Mouse (Mus musculus): ENCODE measurements around the gene Ttc28. TPM values are rescaled to one million over a fixed set of nuclear protein-coding genes. Genes with fewer than 3 reads are reported as not detected.
A peak's percentile ranks its signal among the peaks of the same experiment; 100 is the strongest.
"Not testable (repeated sequence)": the region's sequence is repeated elsewhere in the genome, so short reads cannot be mapped to it uniquely, and the experiment has no call there.

Ttc28 gene
- polyA plus RNA-seq, 1 experiment from 2014 or later: 0.95 TPM

DNA sequence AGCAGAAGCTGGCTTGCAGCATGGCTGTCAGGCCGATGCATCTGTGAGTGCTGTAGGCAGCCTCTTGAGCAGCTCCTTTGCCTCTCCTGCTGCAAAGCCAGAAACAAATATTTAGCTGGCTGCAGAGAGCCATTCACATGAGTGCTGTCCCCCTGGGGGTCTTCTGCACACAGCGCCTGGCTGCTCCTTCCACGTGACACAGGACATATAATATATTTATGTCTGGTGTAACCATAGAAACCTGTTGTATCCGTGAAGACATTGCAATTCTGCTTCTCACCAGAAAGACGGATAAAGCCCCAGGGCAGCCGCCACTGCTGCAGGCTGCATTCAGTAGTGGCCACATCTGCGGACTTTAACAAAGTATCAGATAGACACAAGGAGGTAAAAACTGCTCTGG is 376.6 kb downstream of the Ttc28 start:
- H3K36me3 ChIP-seq: no peaks in the 10 kb centered on the region
- H3K27me3 ChIP-seq: no peaks in the 10 kb centered on the region
- H3K4me2 ChIP-seq: no peak overlapping the region
- no peak overlapping the region for H3K27ac ChIP-seq
- H3K4me3 ChIP-seq (replicated peaks): no peak overlapping the region
- H3K9ac ChIP-seq: no peak overlapping the region
- no peak for ATAC-seq (ENCODE audit: low read depth)
- 68% methylated on average over 7 of the region's 7 CpGs for WGBS (ENCODE audit: insufficient replicate concordance)
- H3K9me3 ChIP-seq (replicated peaks): no peaks in the 10 kb centered on the region
- DNase-seq: no peak
- peaks cover 7% of the 10 kb centered on the region for H3K4me1 ChIP-seq (replicated peaks)

DNA sequence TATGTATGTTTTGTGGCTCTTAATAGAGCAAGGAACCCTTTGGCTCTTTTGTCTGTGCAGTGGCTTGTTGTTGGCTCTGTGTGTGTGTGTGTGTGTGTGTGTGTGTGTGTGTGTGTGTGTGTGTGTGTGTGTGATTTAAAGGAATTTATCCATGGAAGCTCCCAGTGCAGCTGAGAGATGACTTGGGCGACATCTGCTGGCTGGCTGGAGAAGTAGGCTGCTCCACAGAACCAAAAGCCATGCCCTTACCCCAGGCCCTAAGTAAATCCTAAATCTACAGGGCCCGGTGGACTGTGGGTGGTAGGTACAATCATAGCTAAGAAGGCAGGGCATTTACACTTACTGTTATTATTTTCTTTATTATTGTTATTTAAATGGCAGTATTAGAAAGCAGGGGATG is 377.5 kb downstream of the Ttc28 start:
- no peak overlapping the region for H3K27ac ChIP-seq
- WGBS (ENCODE audit: insufficient replicate concordance): 21% methylated on average over 2 of the region's 2 CpGs
- H3K9me3 ChIP-seq (replicated peaks): no peaks in the 10 kb centered on the region
- H3K27me3 ChIP-seq: no peaks in the 10 kb centered on the region
- H3K4me1 ChIP-seq (replicated peaks): peaks cover 15% of the 10 kb centered on the region
- no peaks in the 10 kb centered on the region for H3K36me3 ChIP-seq
- no peak for ATAC-seq (ENCODE audit: low read depth)
- DNase-seq: no peak
- no peak overlapping the region for H3K4me2 ChIP-seq
- no peak overlapping the region for H3K4me3 ChIP-seq (replicated peaks)
- no peak overlapping the region for H3K9ac ChIP-seq

DNA sequence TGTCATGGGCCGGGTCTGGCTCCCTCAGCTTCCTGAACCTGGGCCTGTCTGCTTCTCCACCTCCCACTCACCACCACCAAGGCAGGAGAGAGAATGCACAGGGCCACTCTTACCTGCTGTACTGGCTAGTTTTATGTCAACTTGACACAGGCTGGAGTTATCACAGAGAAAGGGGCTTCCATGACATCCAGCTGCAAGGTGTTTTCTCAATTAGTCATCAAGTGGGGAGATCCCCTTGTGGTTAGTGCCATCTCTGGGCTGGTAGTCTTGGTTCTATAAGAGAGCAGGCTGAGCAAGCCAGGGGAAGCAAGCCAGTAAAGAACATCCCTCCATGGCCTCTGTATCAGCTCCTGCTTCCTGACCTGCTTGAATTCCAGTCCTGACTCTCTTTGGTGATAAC is 381.6 kb downstream of the Ttc28 start:
- H3K4me2 ChIP-seq; H3K9ac ChIP-seq; H3K9me3 ChIP-seq (replicated peaks); H3K27me3 ChIP-seq; DNase-seq; ATAC-seq (ENCODE audit: low read depth); H3K27ac ChIP-seq; H3K36me3 ChIP-seq; H3K4me3 ChIP-seq (replicated peaks): not testable (repeated sequence)
- H3K4me1 ChIP-seq (replicated peaks): peaks cover 19% of the 10 kb centered on the region
- WGBS (ENCODE audit: insufficient replicate concordance): 52% methylated on average over 1 of the region's 1 CpGs

DNA sequence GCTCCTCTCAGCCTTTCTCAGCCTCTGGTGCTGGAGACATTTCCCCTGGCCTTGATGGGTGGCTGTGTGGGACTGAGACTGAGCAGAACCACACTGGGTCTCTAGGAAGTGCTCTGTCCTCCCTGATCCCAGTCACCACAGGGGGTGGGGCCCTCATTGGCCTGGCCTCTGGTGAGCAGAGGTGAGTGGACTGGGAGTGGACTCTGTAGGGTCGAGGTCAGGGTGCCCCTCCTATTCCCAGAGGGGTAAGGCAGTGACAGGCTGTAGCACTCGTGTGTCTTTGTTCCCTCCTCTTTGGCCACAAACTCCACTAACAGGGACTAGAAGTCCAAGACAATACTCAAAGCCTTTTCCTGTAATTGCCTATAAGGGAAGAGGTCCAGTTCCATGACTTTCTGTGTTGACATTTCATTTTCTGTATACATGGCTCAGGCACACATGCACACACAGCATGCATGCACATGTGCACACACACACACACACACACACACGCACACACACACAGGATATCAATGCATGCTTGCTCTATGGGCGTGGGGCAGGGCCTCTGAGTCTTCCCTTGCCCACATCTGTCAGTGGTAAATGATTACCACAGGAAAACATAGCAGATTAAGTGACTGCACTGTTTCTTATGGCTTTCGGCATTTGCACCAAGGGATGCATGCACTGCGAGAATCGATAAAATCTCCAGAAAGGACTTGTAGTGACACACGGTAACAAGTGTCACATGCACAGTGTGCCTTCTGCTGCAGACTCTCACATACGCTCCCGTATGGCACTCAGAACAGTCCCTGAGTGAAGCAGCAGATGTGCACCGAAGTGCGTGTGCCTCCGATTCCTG is 382.4 kb downstream of the Ttc28 start:
- Histone ChIP-seq H3K9ac (no peak overlapping the region), H3K9me3 (replicated peaks) (no peaks in the 10 kb centered on the region), H3K36me3 (no peaks in the 10 kb centered on the region), H3K4me3 (replicated peaks) (no peak overlapping the region), H3K4me1 (replicated peaks) (peaks cover 19% of the 10 kb centered on the region), H3K4me2 (no peak overlapping the region), H3K27me3 (no peaks in the 10 kb centered on the region), H3K27ac (peak overlapping the region; percentile 68)
- 53% methylated on average over 13 of the region's 13 CpGs for WGBS (ENCODE audit: insufficient replicate concordance)
- ATAC-seq (ENCODE audit: low read depth): peak; percentile 51
- no peak for DNase-seq

DNA sequence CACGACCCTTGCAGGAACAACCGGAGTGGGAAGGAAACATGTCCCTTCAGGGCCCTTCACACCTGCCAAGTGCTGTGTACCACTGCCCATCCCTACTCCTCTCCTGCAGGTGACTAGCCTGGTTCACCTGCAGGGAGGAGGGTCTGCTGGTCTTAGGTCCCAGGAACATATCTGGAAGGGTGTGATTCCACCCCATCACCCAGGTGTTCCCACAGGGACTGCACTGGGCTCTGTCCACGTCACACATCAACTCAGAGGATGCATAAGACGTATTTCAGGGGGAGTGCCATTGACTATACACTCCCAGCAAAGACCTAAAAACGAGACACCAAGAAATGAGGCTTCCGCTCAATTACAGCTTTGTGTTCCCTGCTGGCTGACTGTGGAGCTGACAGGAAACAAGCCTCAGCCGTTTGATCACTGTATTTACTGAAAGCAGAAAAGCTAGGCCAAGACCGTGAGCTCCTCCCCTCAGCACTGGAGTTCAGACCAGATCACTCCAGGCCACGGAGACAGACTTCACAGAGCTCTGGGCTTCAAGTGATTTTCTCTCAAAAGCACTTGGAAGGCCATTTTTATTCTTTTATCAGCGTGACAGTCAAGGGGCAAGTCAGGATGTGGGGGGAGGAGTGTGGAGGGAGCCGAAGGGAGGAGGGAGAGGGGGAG is 383.1 kb downstream of the Ttc28 start:
- ATAC-seq (ENCODE audit: low read depth): no peak

DNA sequence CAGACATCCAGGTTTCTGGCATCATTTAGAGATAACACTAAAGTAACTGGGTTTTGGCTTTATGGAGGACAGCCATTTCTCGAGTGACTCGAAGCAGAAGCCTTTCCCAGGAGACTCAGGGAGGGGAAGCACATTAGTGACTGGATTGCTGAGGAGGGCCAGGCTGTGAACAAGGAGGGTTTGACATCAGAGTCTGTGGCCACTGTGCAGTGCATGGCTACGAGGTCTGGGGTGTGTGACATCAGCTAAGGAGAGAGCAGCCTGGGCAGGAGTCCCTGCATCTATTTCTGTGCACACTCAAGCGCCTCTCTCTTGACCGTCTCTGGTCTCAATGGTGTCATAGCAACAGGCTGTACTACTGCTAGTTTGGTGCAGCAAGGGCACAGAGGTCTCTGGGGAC is 383.8 kb downstream of the Ttc28 start:
- no peaks in the 10 kb centered on the region for H3K9me3 ChIP-seq (replicated peaks)
- no peak overlapping the region for H3K9ac ChIP-seq
- H3K36me3 ChIP-seq: no peaks in the 10 kb centered on the region
- peaks cover 19% of the 10 kb centered on the region for H3K4me1 ChIP-seq (replicated peaks)
- no peak overlapping the region for H3K4me2 ChIP-seq
- DNase-seq (no peak), ATAC-seq (ENCODE audit: low read depth) (no peak)
- no peak overlapping the region for H3K27ac ChIP-seq
- H3K4me3 ChIP-seq (replicated peaks): no peak overlapping the region
- H3K27me3 ChIP-seq: no peaks in the 10 kb centered on the region
- 37% methylated on average over 5 of the region's 5 CpGs for WGBS (ENCODE audit: insufficient replicate concordance)

More for the DNA sequence above, 383.1 kb downstream of the Ttc28 start:
- Histone ChIP-seq H3K9me3 (replicated peaks) (no peaks in the 10 kb centered on the region), H3K36me3 (no peaks in the 10 kb centered on the region), H3K9ac (no peak overlapping the region), H3K27me3 (no peaks in the 10 kb centered on the region), H3K4me3 (replicated peaks) (no peak overlapping the region), H3K27ac (peak overlapping the region; percentile 68), H3K4me1 (replicated peaks) (peaks cover 19% of the 10 kb centered on the region), H3K4me2 (no peak overlapping the region)
- WGBS (ENCODE audit: insufficient replicate concordance): 29% methylated on average over 11 of the region's 11 CpGs
- DNase-seq: no peak

DNA sequence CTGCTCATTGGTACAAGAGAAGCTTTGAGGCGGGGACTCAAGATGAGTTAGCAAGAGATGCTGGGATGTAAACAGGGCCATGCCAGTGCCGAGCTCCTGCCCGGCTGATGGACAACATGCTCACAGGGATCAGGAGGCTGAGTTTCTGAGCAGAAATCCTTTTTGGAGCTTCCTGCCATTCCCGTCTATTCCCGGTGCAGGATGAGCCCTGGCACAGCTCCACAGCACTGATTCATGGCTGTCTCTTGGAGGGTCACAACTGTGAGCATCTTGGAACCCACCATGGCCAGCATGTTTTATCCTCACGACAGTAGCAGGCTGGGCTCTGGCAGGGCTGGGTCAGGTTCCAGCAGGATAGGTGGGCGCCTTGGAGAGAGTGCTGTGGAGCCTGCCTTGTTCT is 384.9 kb downstream of the Ttc28 start:
- WGBS (ENCODE audit: insufficient replicate concordance): 70% methylated on average over 7 of the region's 7 CpGs
- no peaks in the 10 kb centered on the region for H3K36me3 ChIP-seq
- H3K4me2 ChIP-seq: no peak overlapping the region
- DNase-seq (no peak), ATAC-seq (ENCODE audit: low read depth) (no peak)
- no peaks in the 10 kb centered on the region for H3K9me3 ChIP-seq (replicated peaks)
- no peak overlapping the region for H3K27ac ChIP-seq
- H3K4me1 ChIP-seq (replicated peaks): peaks cover 19% of the 10 kb centered on the region
- H3K9ac ChIP-seq: no peak overlapping the region
- H3K27me3 ChIP-seq: no peaks in the 10 kb centered on the region
- H3K4me3 ChIP-seq (replicated peaks): no peak overlapping the region

DNA sequence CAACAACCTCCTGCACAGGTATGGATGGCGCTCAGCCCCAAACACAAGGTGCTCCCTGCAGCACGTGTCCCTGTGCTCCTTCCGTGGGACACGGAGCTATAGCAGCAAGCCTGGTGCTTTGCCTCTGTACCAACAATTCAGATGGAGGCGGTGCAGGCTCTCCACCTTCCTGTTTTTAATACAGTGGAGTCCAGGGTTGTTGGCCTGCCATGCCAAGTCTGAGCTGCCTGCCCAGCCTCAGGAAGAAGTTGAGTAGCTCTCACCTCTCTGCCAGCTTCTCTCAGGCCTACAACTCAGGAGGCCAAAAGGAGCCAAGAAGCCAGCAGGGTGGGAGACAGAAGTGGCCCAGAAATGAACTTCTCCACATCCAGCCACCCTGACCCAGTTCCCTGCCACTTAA is 387.1 kb downstream of the Ttc28 start:
- no peak overlapping the region for H3K9ac ChIP-seq
- no peak overlapping the region for H3K27ac ChIP-seq
- H3K4me3 ChIP-seq (replicated peaks): no peak overlapping the region
- no peaks in the 10 kb centered on the region for H3K36me3 ChIP-seq
- no peak overlapping the region for H3K4me2 ChIP-seq
- ATAC-seq (ENCODE audit: low read depth) (no peak), DNase-seq (no peak)
- 71% methylated on average over 5 of the region's 5 CpGs for WGBS (ENCODE audit: insufficient replicate concordance)
- no peaks in the 10 kb centered on the region for H3K9me3 ChIP-seq (replicated peaks)
- no peaks in the 10 kb centered on the region for H3K27me3 ChIP-seq
- H3K4me1 ChIP-seq (replicated peaks): peaks cover 20% of the 10 kb centered on the region

DNA sequence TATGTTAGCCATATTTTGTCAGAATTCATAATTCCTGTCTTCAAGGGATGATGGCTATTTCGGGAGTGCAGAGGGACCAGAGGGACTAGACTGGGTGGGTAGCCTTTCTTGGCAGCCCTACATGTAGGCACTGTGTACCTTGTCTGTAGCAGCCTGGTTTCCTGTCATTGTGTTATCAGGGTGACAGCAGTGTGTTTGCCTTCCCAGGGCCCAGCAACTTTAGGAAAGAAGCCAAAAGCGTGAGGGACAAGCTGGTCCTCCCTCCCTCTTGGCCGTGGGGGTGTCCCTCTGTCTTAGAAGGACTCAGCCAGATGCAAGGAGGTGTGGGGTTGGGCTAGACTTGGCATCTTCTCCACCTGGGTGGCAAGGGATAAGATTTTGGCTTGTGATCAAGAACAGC is 387.5 kb downstream of the Ttc28 start:
- Histone ChIP-seq H3K27ac (no peak overlapping the region), H3K9ac (no peak overlapping the region), H3K9me3 (replicated peaks) (no peaks in the 10 kb centered on the region), H3K27me3 (no peaks in the 10 kb centered on the region), H3K4me2 (no peak overlapping the region), H3K4me1 (replicated peaks) (peaks cover 15% of the 10 kb centered on the region), H3K36me3 (no peaks in the 10 kb centered on the region), H3K4me3 (replicated peaks) (no peak overlapping the region)
- WGBS (ENCODE audit: insufficient replicate concordance): 21% methylated on average over 3 of the region's 3 CpGs
- no peak for DNase-seq
- ATAC-seq (ENCODE audit: low read depth): no peak

DNA sequence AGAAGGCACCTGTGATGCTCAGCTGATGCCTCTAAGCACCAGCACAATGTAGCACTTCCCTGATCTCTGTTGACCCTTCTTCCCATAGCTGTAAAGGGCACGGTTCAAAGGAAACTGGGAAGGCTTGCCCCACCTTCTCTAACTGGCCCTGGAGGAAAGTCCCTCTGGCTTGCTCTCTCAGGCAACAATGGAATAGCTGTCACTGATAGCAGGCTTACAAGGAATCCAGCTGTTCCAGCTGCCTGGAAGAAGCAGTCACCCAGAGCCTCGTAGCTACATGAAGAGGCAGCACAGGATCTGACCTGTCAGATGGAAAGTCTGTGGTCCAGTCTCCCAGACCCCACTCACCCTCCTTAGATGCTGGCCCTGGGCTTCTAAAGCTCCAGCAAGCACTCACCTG is 389.2 kb downstream of the Ttc28 start:
- Histone ChIP-seq H3K4me2 (no peak overlapping the region), H3K4me3 (replicated peaks) (no peak overlapping the region), H3K27me3 (no peaks in the 10 kb centered on the region), H3K9me3 (replicated peaks) (no peaks in the 10 kb centered on the region), H3K36me3 (no peaks in the 10 kb centered on the region), H3K27ac (no peak overlapping the region), H3K4me1 (replicated peaks) (peaks cover 5% of the 10 kb centered on the region; the same call in 1 of the 2 replicates), H3K9ac (no peak overlapping the region)
- no peak for ATAC-seq (ENCODE audit: low read depth)
- DNase-seq: no peak
- WGBS (ENCODE audit: insufficient replicate concordance): 64% methylated on average over 2 of the region's 2 CpGs

DNA sequence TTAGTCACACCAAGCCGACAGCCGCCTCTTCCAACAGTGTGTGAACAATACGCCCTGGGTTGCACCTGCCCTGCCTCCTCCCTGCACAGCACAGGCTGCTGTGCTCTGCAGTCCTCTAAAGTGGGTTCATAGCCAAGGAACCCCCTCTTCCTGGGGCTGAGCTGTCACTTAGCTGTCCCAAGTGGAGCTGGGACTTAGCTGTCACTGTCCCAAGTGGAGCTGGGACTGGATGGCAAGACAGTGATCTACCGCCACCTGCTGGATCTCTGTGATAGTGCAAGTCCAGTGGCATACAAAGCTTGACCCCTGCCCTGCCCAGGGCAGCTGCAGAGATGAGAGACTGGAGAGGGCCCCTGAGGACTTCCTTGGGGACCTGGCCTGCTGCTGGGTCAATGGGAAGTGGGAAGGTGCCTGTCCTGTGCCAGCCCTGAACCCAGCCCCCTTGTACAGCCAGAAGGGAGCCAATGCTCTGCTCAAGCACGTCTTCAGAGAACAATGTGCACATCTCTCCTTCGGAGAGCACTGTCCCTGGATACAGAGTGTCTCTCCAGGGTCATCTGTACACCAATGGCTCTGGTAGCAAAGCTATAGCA is 390.1 kb downstream of the Ttc28 start:
- WGBS (ENCODE audit: insufficient replicate concordance): 69% methylated on average over 6 of the region's 6 CpGs
- ATAC-seq (ENCODE audit: low read depth) (0 out of 2 replicates have a peak, but pooled peaks have one; percentile 25), DNase-seq (peak; percentile 33)
- Histone ChIP-seq H3K36me3 (no peaks in the 10 kb centered on the region), H3K9ac (no peak overlapping the region), H3K27ac (no peak overlapping the region), H3K27me3 (no peaks in the 10 kb centered on the region), H3K9me3 (replicated peaks) (no peaks in the 10 kb centered on the region), H3K4me3 (replicated peaks) (no peak overlapping the region), H3K4me1 (replicated peaks) (peaks cover 6% of the 10 kb centered on the region; the same call in 1 of the 2 replicates), H3K4me2 (no peak overlapping the region)
